21 mouse cellular contexts compared by ENCODE assay signal in the genomic region with DNA sequence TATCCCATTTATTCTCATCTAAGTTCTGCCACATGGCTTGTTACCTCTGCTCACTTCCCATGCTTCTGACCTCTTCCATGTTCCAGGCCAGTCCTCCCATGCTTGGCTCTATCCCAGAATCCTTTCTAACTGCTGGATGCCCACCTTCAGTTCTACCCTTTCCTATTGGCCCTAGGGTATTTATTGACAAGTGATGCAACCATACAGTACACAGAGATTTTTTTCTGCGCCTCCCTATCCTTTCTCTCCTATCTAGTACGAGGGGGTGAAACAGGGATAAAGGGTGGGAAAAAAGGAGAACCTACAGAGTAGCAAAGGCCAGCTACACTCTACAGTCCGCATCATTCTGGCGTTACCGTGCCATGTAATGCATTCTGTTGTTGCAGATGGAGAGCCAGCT. TPM values are rescaled to one million over a fixed set of nuclear protein-coding genes. Genes with fewer than 3 reads are reported as not detected.
"Had no signal": no experiment of that assay in that cellular context is flagged by ENCODE, and none has a peak within 500 bp of the region (broad histone marks: within the 10 kb centered on the region; RNA-seq: fewer than 3 reads in every experiment).

No protein-coding gene starts in this region.

- H3K9ac ChIP-seq: kidney, embryonic 15.5 days; liver, embryonic 14.5 days; lung, embryonic 15.5 days; midbrain, embryonic 13.5 days; neural tube, embryonic 13.5 days; stomach, embryonic 15.5 days had no signal

- ATAC-seq: midbrain, embryonic 13.5 days; midbrain, embryonic 16.5 days had no signal

- H3K4me2 ChIP-seq: kidney, embryonic 15.5 days; lung, embryonic 15.5 days; midbrain, embryonic 13.5 days; neural tube, embryonic 13.5 days; stomach, embryonic 15.5 days had no signal

- H3K4me1 ChIP-seq: kidney, embryonic 15.5 days; lung, embryonic 15.5 days; megakaryocyte, embryonic 14.5 days; midbrain, embryonic 10.5 days; midbrain, embryonic 13.5 days; neural tube, embryonic 13.5 days; stomach, embryonic 15.5 days had no signal

- H3K9me3 ChIP-seq: kidney, embryonic 15.5 days; lung, embryonic 15.5 days; megakaryocyte, embryonic 14.5 days; midbrain, embryonic 10.5 days; midbrain, embryonic 13.5 days; neural tube, embryonic 13.5 days; stomach, embryonic 15.5 days had no signal

- H3K4me3 ChIP-seq: kidney, embryonic 15.5 days; lung, embryonic 15.5 days; megakaryocyte, embryonic 14.5 days; midbrain, embryonic 10.5 days; midbrain, embryonic 13.5 days; myocyte; neural tube, embryonic 13.5 days; stomach, embryonic 15.5 days had no signal

- H3K27me3 ChIP-seq: kidney, embryonic 15.5 days; lung, embryonic 15.5 days; megakaryocyte, embryonic 14.5 days; midbrain, embryonic 13.5 days; neural tube, embryonic 13.5 days; stomach, embryonic 15.5 days had no signal

- DNase-seq: kidney, adult 8-10 months; kidney, postnatal 10 days; kidney, postnatal 36 days; lung, adult 18-20 months; lung, postnatal 10 days; lung, postnatal 36 days; retina, postnatal 1 day; right cerebral cortex, postnatal 25 days; spleen, adult 18-20 months; thymus, postnatal 25 days had no signal

- H3K27ac ChIP-seq: kidney, embryonic 15.5 days; liver, embryonic 14.5 days; lung, embryonic 15.5 days; midbrain, embryonic 10.5 days; midbrain, embryonic 13.5 days; neural tube, embryonic 13.5 days; stomach, embryonic 15.5 days had no signal

RNA-seq across cellular contexts. Expression of a gene that starts 38.7 kb away (rescaled TPM):
- total RNA-seq: liver, adult 2 months had no signal
- polyA plus RNA-seq: liver, adult 2 months; myocyte had no signal
